Mouse (Mus musculus): ENCODE results near the gene Cyb561d1. TPM values are rescaled to one million over a fixed set of nuclear protein-coding genes. Genes with fewer than 3 reads are reported as not detected.

The Cyb561d1 gene
- polyA plus RNA-seq, 1 experiment from 2014 or later = 4.9 TPM

DNA sequence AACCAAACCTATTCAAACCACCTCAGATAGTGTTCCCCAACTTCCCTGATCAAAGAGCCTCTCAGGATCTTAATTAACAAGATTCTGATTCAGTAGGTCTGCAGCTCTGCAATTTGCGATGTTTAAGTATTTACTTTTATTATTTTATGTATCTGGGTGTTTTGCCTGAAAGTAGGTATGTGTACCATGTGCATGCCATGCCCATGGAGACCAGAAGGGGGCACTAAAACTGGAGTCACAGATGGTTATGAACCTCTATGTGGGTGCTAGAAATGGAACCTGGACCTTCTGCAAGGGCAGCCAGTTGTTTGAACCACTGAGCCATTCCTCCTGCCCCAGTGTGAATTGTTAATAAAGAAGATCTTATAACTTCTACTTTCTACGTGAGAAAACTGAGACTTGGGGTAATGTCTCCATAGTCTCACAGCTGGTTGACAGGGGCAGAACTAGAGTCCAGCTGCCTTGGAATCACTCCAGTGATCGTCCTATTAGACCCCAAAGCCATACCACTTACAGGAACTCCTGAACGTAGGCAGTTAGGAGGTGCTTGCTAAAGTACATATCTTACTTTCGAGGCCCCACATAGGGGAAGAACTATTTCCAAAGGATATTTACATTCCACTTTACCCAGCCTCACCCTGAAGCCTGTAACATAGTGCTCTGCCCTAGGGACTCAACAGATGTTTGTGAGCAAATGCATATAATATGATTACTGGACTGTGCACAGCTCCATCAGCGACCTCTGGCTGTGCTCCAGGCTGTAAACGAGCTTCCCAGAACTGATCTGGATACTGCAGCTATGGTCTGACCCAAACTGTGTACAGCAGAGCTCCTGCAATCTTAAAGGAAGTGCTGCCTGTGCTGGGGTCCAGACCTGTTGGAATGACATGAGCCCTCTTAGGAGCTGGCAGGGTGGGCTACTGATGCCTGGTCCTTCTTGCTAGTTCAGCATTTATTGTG lies 22.0 kb downstream of the Cyb561d1 start:
- WGBS = 91% methylated on average over 7 of the region's 7 CpGs

GRCm38 (mm10) chr3:108174672-108175531 lies 26.1 kb downstream of the Cyb561d1 start:
- no peaks in the 10 kb centered on the region for H3K36me3 ChIP-seq
- H3K27ac ChIP-seq (replicated peaks) = peak overlapping the region; percentile 53
- no peak overlapping the region for H3K4me3 ChIP-seq
- no peaks in the 10 kb centered on the region; the same call in 1 of the 2 replicates for H3K27me3 ChIP-seq (ENCODE audit: low read depth, poor library complexity, severe bottlenecking)
- DNase-seq (ENCODE audit: low spot score) = no peak
- no peaks in the 10 kb centered on the region for H3K9me3 ChIP-seq (replicated peaks)
- H3K4me1 ChIP-seq = peaks cover 11% of the 10 kb centered on the region
- 43% methylated on average over 14 of the region's 14 CpGs for WGBS

More for the DNA sequence above, 22.0 kb downstream of the Cyb561d1 start:
- DNase-seq (ENCODE audit: low spot score) = no peak
- H3K27me3 ChIP-seq (ENCODE audit: low read depth, poor library complexity, severe bottlenecking) = peaks cover 5% of the 10 kb centered on the region
- H3K27ac ChIP-seq (replicated peaks) = no peak overlapping the region
- no peak overlapping the region for H3K4me3 ChIP-seq
- H3K36me3 ChIP-seq = no peaks in the 10 kb centered on the region
- H3K9me3 ChIP-seq (replicated peaks) = no peaks in the 10 kb centered on the region
- peaks cover 11% of the 10 kb centered on the region for H3K4me1 ChIP-seq

GRCm38 (mm10) chr3:108169199-108169598 lies 31.8 kb downstream of the Cyb561d1 start:
- 46% methylated on average over 3 of the region's 3 CpGs for WGBS
- Histone ChIP-seq H3K27me3 (ENCODE audit: low read depth, poor library complexity, severe bottlenecking) (peaks cover 20% of the 10 kb centered on the region), H3K36me3 (no peaks in the 10 kb centered on the region), H3K4me3 (no peak overlapping the region), H3K4me1 (peaks cover 50% of the 10 kb centered on the region), H3K9me3 (replicated peaks) (no peaks in the 10 kb centered on the region), H3K27ac (replicated peaks) (peak overlapping the region; percentile 82; the same call in 1 of the 2 replicates)
- DNase-seq (ENCODE audit: low spot score) = no peak

- WGBS = 60% methylated on average over 14 of the region's 14 CpGs
- peaks cover 23% of the 10 kb centered on the region for H3K27me3 ChIP-seq (ENCODE audit: low read depth, poor library complexity, severe bottlenecking)
- H3K36me3 ChIP-seq = no peaks in the 10 kb centered on the region
- DNase-seq (ENCODE audit: low spot score) = no peak
- H3K9me3 ChIP-seq (replicated peaks) = no peaks in the 10 kb centered on the region
- H3K4me1 ChIP-seq = peaks cover 50% of the 10 kb centered on the region
- no peak overlapping the region for H3K4me3 ChIP-seq
- peak overlapping the region; percentile 82 for H3K27ac ChIP-seq (replicated peaks)
These were observed 33.5 kb downstream of the Cyb561d1 start for GRCm38 (mm10) chr3:108167499-108167898.

- peak; percentile 65 for DNase-seq (ENCODE audit: low spot score)
- peaks cover 50% of the 10 kb centered on the region for H3K4me1 ChIP-seq
- peaks cover 23% of the 10 kb centered on the region for H3K27me3 ChIP-seq (ENCODE audit: low read depth, poor library complexity, severe bottlenecking)
- H3K36me3 ChIP-seq = no peaks in the 10 kb centered on the region
- H3K4me3 ChIP-seq = 0 out of 2 replicates have a peak overlapping the region, but pooled peaks have one; percentile 20
- no peaks in the 10 kb centered on the region for H3K9me3 ChIP-seq (replicated peaks)
- 12% methylated on average over 9 of the region's 11 CpGs for WGBS
- H3K27ac ChIP-seq (replicated peaks) = peak overlapping the region; percentile 82
These were observed 34.4 kb downstream of the Cyb561d1 start for GRCm38 (mm10) chr3:108166486-108167211.

DNA sequence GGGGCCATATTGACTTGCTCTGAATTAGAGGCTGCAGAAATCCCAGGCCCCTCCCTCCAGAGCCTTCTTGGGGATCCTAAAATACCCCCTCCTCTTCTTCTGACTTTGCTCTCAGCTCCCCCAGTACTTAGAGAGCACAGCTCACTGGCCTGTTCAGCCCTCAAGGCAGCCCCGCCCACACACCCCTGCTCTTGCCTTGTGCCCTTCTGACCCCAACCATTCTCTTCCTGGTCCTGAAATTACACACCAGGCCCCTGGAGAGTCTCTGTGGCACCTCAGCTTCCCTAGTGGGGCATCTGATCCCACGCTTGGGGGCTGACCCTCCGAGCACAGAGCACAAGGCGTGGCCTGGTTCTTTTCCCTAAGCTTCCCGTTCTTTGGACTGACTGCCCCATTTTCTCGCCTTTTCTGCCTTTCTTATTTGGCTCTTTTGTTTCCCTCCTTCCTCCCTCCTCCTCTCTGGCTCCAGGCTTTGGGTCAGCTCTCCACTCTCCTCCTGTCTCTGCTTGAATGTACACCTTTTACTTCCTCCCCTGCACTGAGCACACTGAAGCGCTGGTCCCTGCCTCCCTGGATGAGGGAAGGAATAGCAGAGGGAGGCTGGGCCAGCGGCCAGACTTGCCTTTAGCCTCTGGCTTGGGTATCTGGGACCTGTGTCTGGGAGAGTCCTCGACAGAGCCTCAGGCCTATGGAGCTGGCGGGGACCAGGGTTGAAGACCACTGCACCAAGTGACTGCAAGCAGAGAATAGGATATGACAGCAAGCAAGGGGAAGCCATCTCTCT lies 35.3 kb downstream of the Cyb561d1 start:
- H3K36me3 ChIP-seq = no peaks in the 10 kb centered on the region
- no peaks in the 10 kb centered on the region for H3K9me3 ChIP-seq (replicated peaks)
- 24% methylated on average over 10 of the region's 10 CpGs for WGBS
- H3K4me1 ChIP-seq = peaks cover 50% of the 10 kb centered on the region
- peak overlapping the region; percentile 82 for H3K27ac ChIP-seq (replicated peaks)
- H3K27me3 ChIP-seq (ENCODE audit: low read depth, poor library complexity, severe bottlenecking) = peaks cover 23% of the 10 kb centered on the region
- peak; percentile 37 for DNase-seq (ENCODE audit: low spot score)
- peak overlapping the region; percentile 26; the same call in 1 of the 2 replicates for H3K4me3 ChIP-seq

DNA sequence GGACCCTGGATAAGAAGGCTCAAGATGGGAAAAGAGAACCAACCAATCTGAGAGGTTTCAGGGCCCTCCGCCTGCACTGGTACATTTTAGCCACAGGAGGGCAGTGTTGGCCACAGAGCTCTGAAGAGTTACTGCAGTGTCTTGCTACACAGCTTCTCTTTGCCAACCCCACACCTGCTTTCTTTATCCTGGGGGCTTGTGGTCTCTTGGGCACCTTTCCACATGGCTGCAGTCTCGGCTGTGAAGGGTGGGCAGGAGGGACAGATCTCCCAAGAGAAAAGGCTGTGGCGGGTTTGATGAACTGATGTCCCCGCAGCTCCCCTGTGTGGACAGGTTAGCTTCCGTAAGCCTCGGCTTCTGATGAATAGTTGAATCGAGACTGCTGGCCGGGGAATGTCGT lies 36.2 kb downstream of the Cyb561d1 start:
- peaks cover 23% of the 10 kb centered on the region for H3K27me3 ChIP-seq (ENCODE audit: low read depth, poor library complexity, severe bottlenecking)
- H3K9me3 ChIP-seq (replicated peaks) = no peaks in the 10 kb centered on the region
- H3K4me1 ChIP-seq = peaks cover 50% of the 10 kb centered on the region
- WGBS = 23% methylated on average over 9 of the region's 9 CpGs
- peak overlapping the region; percentile 26; the same call in 1 of the 2 replicates for H3K4me3 ChIP-seq
- H3K27ac ChIP-seq (replicated peaks) = peak overlapping the region; percentile 82
- no peaks in the 10 kb centered on the region for H3K36me3 ChIP-seq
- peak; percentile 85 for DNase-seq (ENCODE audit: low spot score)

DNA sequence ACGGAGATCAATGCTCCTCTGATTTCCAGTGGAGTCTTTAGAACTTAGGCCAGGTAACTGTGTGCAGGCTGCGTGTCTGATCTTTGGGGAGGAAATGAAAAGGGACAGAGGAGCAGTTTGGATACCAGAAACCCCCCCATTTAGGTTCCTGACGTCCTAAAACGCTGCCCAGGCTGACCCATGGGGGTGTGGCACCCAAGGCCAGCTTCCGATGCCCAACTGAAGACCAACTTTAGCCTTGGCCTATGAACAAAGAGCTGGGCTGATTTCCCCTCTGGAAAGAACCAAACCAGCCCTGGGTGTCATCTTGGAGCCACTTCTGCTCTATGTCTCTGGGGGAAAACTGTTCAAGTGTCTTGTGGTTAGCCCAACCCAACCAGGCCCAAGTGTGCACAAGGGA lies 36.9 kb downstream of the Cyb561d1 start:
- no peaks in the 10 kb centered on the region for H3K9me3 ChIP-seq (replicated peaks)
- no peaks in the 10 kb centered on the region for H3K36me3 ChIP-seq
- peaks cover 48% of the 10 kb centered on the region for H3K4me1 ChIP-seq
- no peak for DNase-seq (ENCODE audit: low spot score)
- H3K4me3 ChIP-seq = no peak overlapping the region
- peaks cover 23% of the 10 kb centered on the region for H3K27me3 ChIP-seq (ENCODE audit: low read depth, poor library complexity, severe bottlenecking)
- 74% methylated on average over 5 of the region's 5 CpGs for WGBS
- H3K27ac ChIP-seq (replicated peaks) = peak overlapping the region; percentile 82; the same call in 1 of the 2 replicates

- H3K27me3 ChIP-seq (ENCODE audit: low read depth, poor library complexity, severe bottlenecking) = no peaks in the 10 kb centered on the region
- no peak for DNase-seq (ENCODE audit: low spot score)
- no peaks in the 10 kb centered on the region for H3K36me3 ChIP-seq
- WGBS = 57% methylated on average over 9 of the region's 9 CpGs
- no peaks in the 10 kb centered on the region for H3K9me3 ChIP-seq (replicated peaks)
- H3K4me3 ChIP-seq = no peak overlapping the region
- H3K27ac ChIP-seq (replicated peaks) = peak overlapping the region; percentile 82
- peaks cover 34% of the 10 kb centered on the region for H3K4me1 ChIP-seq
These were observed 42.5 kb downstream of the Cyb561d1 start for GRCm38 (mm10) chr3:108158383-108159037.

DNA sequence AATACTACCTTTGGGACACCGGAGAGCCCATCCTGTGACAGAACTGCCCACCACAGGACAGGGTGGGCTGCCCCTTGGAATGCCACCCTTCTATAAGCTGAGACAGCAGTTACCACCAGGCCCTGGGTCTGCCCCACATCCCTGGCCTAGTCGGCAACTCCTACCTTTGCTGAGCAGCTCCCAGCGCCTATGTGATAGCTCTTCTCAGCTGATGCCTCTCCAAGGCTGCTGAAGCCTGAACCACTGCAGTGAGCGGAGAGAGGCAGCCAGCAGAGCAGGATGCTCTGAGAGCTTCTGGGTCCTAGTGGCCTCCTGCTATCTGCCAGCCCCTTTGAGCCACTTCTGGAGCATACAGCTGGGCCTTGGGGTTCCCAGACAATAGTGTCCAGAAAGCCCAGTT lies 46.4 kb downstream of the Cyb561d1 start, which contains the start of gene Gpr61:
Gpr61 (minus strand) TSS at position 227 of the 400 bp plus-strand sequence.
- no peak within 1 kb of the TSS for H3K4me3 ChIP-seq
- peak within 1 kb of the TSS; percentile 42; the same call in 1 of the 2 replicates for H3K27ac ChIP-seq (replicated peaks)
- 55% methylated on average over 4 of the region's 4 CpGs for WGBS
- H3K4me1 ChIP-seq = peaks cover 34% of the 10 kb centered on the region
- no peaks in the 10 kb centered on the region for H3K9me3 ChIP-seq (replicated peaks)
- H3K36me3 ChIP-seq = no peaks in the 10 kb centered on the region
- DNase-seq (ENCODE audit: low spot score) = no peak
- no peaks in the 10 kb centered on the region for H3K27me3 ChIP-seq (ENCODE audit: low read depth, poor library complexity, severe bottlenecking)

GRCm38 (mm10) chr3:108152290-108152689 lies 48.7 kb downstream of the Cyb561d1 start:
- Histone ChIP-seq H3K4me3 (no peak overlapping the region), H3K36me3 (no peaks in the 10 kb centered on the region), H3K9me3 (replicated peaks) (no peaks in the 10 kb centered on the region), H3K4me1 (peaks cover 20% of the 10 kb centered on the region), H3K27ac (replicated peaks) (no peak overlapping the region), H3K27me3 (ENCODE audit: low read depth, poor library complexity, severe bottlenecking) (no peaks in the 10 kb centered on the region)
- WGBS = 94% methylated on average over 3 of the region's 3 CpGs
- DNase-seq (ENCODE audit: low spot score) = no peak

All from midbrain, embryonic 10.5 days (tissue).